Mouse (Mus musculus) kidney, embryonic 16.5 days (tissue): ENCODE measurements at regions not wholly inside any gene's neighbourhood (a gene's known extent, or its start where the extent isn't known, plus 50 kb on each side); places are given as distances from the start of the nearest gene placed in this dataset.
A peak's percentile ranks its signal among the peaks of the same experiment; 100 is the strongest.

Experiments
- ATAC-seq: fragments of 200-750 bp; cut with Nextera tagmentation; 2 replicates; pipeline ENCODE4 v1.8.0; 2017; ENCODE audit warnings: moderate TSS enrichment; ENCODE audit not compliant: low FRiP score, low TSS enrichment
- H3K27ac ChIP-seq: fragments of 300-500 bp; sonication (generic); 2 replicates; pipeline ENCODE4 v1.5.1; 2014; ENCODE audit warnings: low read length
- H3K27me3 ChIP-seq: fragments of 300-500 bp; sonication (generic); 2 replicates; pipeline ENCODE4 v1.6.1; 2014; ENCODE audit warnings: low read length, control low read depth, mixed read lengths; ENCODE audit not compliant: insufficient read depth
- H3K36me3 ChIP-seq: fragments of 300-500 bp; sonication (generic); 2 replicates; pipeline ENCODE4 v1.6.1; 2014; ENCODE audit warnings: low read length, control low read depth, mixed read lengths; ENCODE audit not compliant: insufficient read depth
- H3K4me1 ChIP-seq: fragments of 300-500 bp; sonication (generic); 2 replicates; pipeline ENCODE4 v1.6.1; 2014; ENCODE audit warnings: low read length, control low read depth, mixed read lengths; ENCODE audit not compliant: insufficient read depth
- H3K4me2 ChIP-seq: fragments of 300-500 bp; sonication (generic); replicated peaks from 2 replicates; pipeline ENCODE4 v1.6.1; 2014; ENCODE audit warnings: low read depth, low read length
- H3K4me3 ChIP-seq: fragments of 300-500 bp; sonication (generic); 2 replicates; pipeline ENCODE4 v1.5.1; 2014; ENCODE audit warnings: mild to moderate bottlenecking, low read length
- H3K9ac ChIP-seq: fragments of 300-500 bp; sonication (generic); replicated peaks from 2 replicates; pipeline ENCODE4 v1.6.1; 2014; ENCODE audit warnings: low read length
- H3K9me3 ChIP-seq: fragments of 300-500 bp; sonication (generic); 2 replicates; pipeline ENCODE4 v1.6.1; 2016; ENCODE audit warnings: low read length, control low read depth
- WGBS: fragments of 180-500 bp; shearing (Covaris S2); extraction: QIAGEN DNeasy Blood & Tissue Kit; methylation state at CpG from one replicate; pipeline ENCODE4 v1.1.7; 2014; 5-methylcytosine and 5-hydroxymethylcytosine counted together

DNA sequence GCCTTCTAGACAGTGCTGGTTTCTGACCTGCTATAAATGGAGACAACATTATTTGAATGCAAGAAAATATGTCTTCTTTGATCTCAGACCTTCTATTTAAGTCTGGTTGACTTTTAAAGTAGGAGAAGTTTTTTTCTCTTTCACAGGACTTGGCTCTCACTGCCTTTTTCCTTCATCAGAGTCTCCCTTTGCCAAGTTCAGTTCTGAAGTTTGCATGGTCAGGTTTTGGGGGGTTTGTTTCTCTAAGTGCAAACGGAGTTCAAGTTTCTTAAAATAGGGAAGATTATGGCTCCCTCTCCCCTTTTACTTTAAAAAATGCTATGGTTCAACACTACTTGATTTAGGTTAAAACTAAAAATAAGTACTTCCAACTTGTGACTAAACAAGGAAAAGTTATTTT, 106.2 kb upstream of the Adamts5 start:
- no peak for ATAC-seq
- no peak overlapping the region for H3K9ac ChIP-seq
- H3K4me2 ChIP-seq, result no peak overlapping the region
- no peaks in the 10 kb centered on the region for H3K4me1 ChIP-seq
- H3K36me3 ChIP-seq, result no peaks in the 10 kb centered on the region
- no peak overlapping the region for H3K4me3 ChIP-seq
- H3K27me3 ChIP-seq, result no peaks in the 10 kb centered on the region
- H3K27ac ChIP-seq, result no peak overlapping the region
- H3K9me3 ChIP-seq, result no peaks in the 10 kb centered on the region
- WGBS, result 56% methylated on average over 1 of the region's 1 CpGs

DNA sequence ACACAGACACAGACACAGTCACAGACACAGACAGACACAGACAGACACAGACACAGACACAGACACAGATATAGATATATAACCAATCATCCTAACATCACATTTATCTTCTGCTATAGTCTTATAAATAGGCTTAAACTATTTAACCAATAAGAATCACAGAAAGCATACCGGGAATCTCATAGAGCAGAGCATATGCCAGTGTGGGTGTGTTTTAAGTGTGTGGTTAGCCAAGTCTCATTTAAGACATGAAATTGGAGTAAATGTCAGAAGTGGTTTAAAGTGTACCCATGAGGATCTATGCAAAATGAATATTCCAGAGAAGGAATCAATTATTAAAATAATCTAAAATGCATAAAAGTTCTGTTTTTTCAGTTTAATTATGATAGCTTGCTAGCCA, 99.2 kb upstream of the Adamts5 start:
- H3K4me1 ChIP-seq, result no peaks in the 10 kb centered on the region
- H3K4me2 ChIP-seq, result no peak overlapping the region
- ATAC-seq, result no peak
- H3K9me3 ChIP-seq, result no peaks in the 10 kb centered on the region
- no peak overlapping the region for H3K9ac ChIP-seq
- no peaks in the 10 kb centered on the region for H3K27me3 ChIP-seq
- no peak overlapping the region for H3K4me3 ChIP-seq
- H3K27ac ChIP-seq, result no peak overlapping the region
- H3K36me3 ChIP-seq, result no peaks in the 10 kb centered on the region
- WGBS, result 90% methylated on average over 1 of the region's 1 CpGs

DNA sequence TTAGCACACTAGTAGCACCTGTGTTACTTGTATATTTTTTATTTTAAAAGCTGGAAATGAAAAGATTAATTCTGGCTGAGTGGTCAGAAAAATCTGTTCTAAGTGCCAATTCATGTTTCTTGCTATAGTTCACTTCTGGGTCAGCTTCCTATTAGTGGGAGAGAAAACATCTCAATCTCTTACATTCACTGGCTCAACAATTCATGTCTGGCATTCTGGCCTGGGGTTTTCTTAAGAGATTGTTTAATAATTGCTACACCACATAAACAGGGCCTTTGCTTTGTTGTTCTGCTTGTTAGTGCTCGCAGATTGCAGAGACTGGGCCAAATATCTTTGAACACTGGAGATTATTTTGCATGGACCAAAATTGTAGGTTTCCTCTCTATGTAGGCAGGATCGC, 84.2 kb upstream of the Adamts5 start:
- Histone ChIP-seq H3K27ac (no peak overlapping the region), H3K36me3 (no peaks in the 10 kb centered on the region), H3K9ac (no peak overlapping the region), H3K9me3 (no peaks in the 10 kb centered on the region), H3K4me1 (no peaks in the 10 kb centered on the region), H3K4me2 (no peak overlapping the region), H3K27me3 (no peaks in the 10 kb centered on the region), H3K4me3 (no peak overlapping the region)
- ATAC-seq, result no peak
- WGBS, result 87% methylated on average over 2 of the region's 2 CpGs

DNA sequence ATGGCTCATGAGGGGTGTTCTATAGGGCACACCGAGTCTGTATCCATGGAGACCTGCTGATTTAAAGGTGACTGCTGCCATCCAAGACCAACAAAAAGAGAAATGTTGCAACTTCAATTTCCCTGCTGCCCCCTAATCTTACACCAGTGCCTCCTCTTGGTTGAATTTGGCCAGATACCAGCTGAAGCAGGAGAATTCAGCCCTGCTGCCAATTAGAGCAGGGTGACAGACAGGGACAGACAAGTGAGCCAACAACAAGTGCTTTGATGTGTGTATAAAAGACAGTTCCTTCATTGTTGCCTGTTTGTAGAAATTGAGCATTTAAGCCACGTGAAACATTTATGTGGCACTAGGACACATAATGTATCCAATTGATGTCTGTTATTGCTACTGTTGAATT, 75.5 kb upstream of the Adamts5 start:
- WGBS, result 76% methylated on average over 2 of the region's 2 CpGs
- H3K27me3 ChIP-seq, result no peaks in the 10 kb centered on the region
- no peaks in the 10 kb centered on the region for H3K36me3 ChIP-seq
- no peak overlapping the region for H3K27ac ChIP-seq
- ATAC-seq, result no peak
- H3K4me2 ChIP-seq, result no peak overlapping the region
- H3K4me3 ChIP-seq, result no peak overlapping the region
- no peaks in the 10 kb centered on the region for H3K9me3 ChIP-seq
- no peak overlapping the region for H3K9ac ChIP-seq
- no peaks in the 10 kb centered on the region for H3K4me1 ChIP-seq

DNA sequence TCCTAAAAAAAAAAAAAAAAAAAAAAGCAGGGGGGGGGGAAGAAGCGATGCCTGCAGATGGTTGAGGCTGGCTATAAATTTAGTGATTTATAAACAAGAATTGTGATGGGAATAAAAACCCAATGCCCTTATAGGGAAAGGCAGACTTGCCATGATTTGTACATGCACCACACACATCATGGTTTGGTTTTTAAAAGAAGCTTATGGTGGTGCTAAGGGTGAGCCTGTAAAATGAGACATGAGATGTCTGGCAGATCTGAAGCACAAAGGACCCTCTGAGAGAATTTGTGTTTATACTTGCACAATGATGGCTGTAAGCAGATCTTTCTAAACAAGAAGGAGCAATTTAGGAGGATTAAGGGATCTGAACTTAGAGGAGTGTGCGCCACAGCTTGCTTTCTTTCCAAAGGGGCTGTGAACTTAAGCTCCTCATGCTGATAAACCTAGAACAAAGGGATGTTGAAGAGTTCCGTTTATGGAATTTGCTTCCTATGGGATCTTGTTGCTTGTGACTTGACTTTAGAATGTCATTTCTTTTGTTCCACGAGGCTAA, 65.3 kb upstream of the Adamts5 start:
- ATAC-seq, result no peak
- 47% methylated on average over 4 of the region's 4 CpGs for WGBS

DNA sequence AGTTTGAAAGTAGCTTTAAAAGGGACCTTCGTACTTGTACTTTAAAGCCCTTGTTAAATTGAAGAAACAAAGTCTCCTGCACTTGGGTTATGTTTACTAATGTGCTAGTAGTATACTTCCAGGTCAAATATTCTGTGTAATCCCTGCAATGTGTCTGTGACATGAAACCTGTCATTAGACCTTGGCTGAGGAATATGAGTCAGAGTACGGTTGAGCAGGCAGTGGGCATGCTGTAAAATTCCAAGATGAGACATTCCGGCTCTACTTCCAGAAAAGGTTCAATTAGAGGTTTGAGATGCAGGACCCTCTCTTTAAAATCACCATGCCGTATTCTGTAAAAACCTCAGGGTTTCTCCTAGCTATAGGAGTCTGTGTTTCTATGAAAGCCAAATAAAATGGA, 64.6 kb upstream of the Adamts5 start:
- no peak for ATAC-seq
- Histone ChIP-seq H3K36me3 (no peaks in the 10 kb centered on the region), H3K9ac (no peak overlapping the region), H3K27ac (no peak overlapping the region), H3K4me3 (no peak overlapping the region), H3K27me3 (no peaks in the 10 kb centered on the region), H3K9me3 (no peaks in the 10 kb centered on the region), H3K4me1 (peaks cover 6% of the 10 kb centered on the region; the same call in 1 of the 2 replicates), H3K4me2 (no peak overlapping the region)
- WGBS, result 74% methylated on average over 4 of the region's 4 CpGs

More for the DNA sequence above, 65.3 kb upstream of the Adamts5 start:
- H3K27ac ChIP-seq, result no peak overlapping the region
- H3K36me3 ChIP-seq, result no peaks in the 10 kb centered on the region
- no peaks in the 10 kb centered on the region for H3K9me3 ChIP-seq
- no peaks in the 10 kb centered on the region for H3K27me3 ChIP-seq
- H3K4me2 ChIP-seq, result no peak overlapping the region
- peaks cover 6% of the 10 kb centered on the region; the same call in 1 of the 2 replicates for H3K4me1 ChIP-seq
- H3K9ac ChIP-seq, result no peak overlapping the region
- H3K4me3 ChIP-seq, result no peak overlapping the region

DNA sequence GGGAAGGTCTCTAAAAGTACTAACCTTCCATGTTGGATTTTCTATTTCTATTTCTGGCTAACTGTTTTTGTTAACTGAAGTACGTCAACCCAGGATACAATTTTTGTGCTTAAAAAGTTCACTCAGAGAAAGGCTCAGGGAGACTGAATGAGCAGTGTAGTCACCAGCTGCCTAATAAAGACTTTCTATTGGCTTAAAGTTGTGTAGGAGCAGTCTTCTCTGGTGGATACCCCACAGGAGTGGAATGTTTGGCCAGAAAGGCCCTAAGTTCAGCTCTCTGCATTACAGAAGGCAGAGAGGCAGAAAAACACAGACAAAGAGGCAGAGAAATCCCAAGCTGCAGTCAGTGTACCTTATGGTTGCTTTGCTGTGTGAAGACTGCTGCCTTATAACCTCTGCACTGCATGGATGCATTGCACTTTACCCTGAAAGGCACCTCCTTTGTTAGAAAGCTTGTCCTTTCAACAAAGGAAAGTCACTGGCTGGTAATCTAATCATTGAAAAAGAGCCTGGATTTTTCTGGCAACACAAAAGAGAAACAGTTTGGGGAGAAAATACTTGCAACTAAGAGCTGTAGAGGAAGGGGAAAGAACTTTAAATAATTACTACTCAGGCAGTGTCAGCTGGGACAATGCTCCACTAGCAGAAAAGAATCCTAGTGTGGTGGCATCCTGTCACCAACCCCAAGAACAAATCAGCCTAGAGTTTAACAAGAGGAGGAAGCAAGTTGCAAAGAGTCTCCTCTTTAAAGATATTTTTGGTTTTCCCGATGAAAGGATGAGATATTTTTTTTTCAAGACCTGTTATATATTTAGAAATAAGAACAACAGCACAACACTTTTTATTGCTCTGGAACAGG, 63.0 kb upstream of the Adamts5 start:
- no peaks in the 10 kb centered on the region for H3K36me3 ChIP-seq
- peaks cover 6% of the 10 kb centered on the region; the same call in 1 of the 2 replicates for H3K4me1 ChIP-seq
- H3K4me2 ChIP-seq, result no peak overlapping the region
- H3K9ac ChIP-seq, result no peak overlapping the region
- no peaks in the 10 kb centered on the region for H3K9me3 ChIP-seq
- no peaks in the 10 kb centered on the region for H3K27me3 ChIP-seq
- 64% methylated on average over 2 of the region's 2 CpGs for WGBS
- H3K27ac ChIP-seq, result peak overlapping the region; percentile 73; the same call in 1 of the 2 replicates
- no peak overlapping the region for H3K4me3 ChIP-seq
- no peak for ATAC-seq

DNA sequence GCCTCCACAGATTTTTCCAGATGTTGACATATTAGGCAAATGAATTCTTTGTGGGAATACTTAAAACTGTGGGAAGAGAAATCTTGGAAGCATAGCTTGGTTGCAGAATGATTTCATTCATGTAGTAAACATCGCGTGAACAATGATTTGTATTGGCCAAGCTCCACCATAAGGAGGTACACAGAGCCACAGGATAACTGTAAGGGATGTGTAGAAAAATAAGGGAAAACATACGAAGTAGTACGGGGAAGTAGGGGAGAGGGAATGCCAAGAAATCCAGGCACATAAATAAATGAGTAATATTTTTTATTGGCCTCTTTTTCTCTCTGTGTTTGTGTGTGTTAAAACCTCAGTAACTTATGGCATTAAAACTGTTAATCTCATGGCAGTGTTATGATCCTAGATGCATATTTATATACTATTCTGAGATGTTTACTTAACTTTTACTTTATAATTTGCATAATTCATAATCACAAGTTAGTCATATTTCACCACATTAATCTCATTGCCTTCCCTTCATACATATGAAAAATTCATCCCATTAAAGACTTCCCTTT, 54.5 kb upstream of the Adamts5 start:
- Histone ChIP-seq H3K4me1 (0 out of 2 replicates have a peak, but pooled peaks cover 2% of the 10 kb centered on the region), H3K4me2 (no peak overlapping the region), H3K4me3 (no peak overlapping the region), H3K27ac (no peak overlapping the region), H3K27me3 (no peaks in the 10 kb centered on the region), H3K36me3 (no peaks in the 10 kb centered on the region), H3K9me3 (no peaks in the 10 kb centered on the region), H3K9ac (no peak overlapping the region)
- 58% methylated on average over 4 of the region's 4 CpGs for WGBS
- peak; percentile 63; the same call in 1 of the 2 replicates for ATAC-seq

DNA sequence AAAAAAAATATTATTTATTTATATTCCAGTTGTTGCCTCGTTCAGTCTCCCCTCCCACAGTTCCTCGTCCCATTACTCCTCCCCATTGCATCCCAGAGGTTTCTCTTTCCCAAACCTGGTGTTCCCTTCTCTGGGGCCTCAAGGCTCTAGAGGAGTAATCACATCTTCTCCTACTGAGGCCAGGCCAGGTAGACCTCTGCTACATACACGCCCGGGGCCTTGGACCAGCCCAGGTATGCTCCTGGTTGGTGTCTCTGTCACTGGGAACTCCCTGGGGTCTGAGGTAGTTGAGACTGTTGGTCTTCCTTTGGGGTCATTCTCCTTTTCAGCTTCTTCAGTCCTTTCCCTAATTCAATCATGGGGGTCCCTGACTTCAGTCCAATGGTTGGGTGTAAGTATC, 50.0 kb upstream of the Adamts5 start:
- 92% methylated on average over 4 of the region's 4 CpGs for WGBS
- ATAC-seq, result no peak
- Histone ChIP-seq H3K4me3 (no peak overlapping the region), H3K27ac (no peak overlapping the region), H3K9me3 (no peaks in the 10 kb centered on the region), H3K36me3 (no peaks in the 10 kb centered on the region), H3K4me2 (no peak overlapping the region), H3K9ac (no peak overlapping the region), H3K4me1 (0 out of 2 replicates have a peak, but pooled peaks cover under 1% of the 10 kb centered on the region), H3K27me3 (no peaks in the 10 kb centered on the region)
